Mouse (Mus musculus): ENCODE measurements around the gene Birc6.

DNA sequence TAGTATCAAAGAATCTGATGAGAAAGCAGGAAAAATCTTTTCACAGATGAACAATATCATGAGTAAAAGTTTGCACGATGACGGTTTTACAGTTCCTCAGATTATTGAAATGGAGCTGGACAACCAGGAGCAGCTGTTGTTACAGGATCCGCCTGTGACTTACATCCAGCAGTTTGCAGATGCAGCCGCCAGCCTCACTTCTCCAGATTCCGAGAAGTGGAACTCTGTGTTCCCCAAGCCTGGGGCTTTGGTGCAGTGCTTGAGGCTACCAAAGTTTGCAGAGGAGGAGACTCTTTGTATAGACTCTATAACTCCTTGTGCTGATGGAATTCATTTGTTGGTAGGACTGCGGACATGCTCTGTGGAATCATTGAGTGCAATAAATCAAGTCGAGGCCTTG, 51.5 kb downstream of the Birc6 start:
- TF ChIP-seq CTCF (IDR thresholded peaks at IDR 0.05; ENCODE audit: insufficient read depth, low read depth, low read length) = no peak
- no peak for TF ChIP-seq POLR2A (IDR thresholded peaks at IDR 0.05; ENCODE audit: insufficient read depth, low read depth, low read length)
